Mouse (Mus musculus): ENCODE measurements around the gene Paqr5.

Paqr5 gene

GRCm38 (mm10) chr9:61960753-61961152, 65.9 kb downstream of the Paqr5 start:
- DNase-seq (ENCODE audit: low read depth, low spot score): no peak

- DNase-seq (ENCODE audit: low read depth, low spot score): no peak
Observed at GRCm38 (mm10) chr9:61959921-61960569, 66.6 kb downstream of the Paqr5 start.

GRCm38 (mm10) chr9:61954707-61955106, 71.9 kb downstream of the Paqr5 start:
- no peak for DNase-seq (ENCODE audit: low read depth, low spot score)

GRCm38 (mm10) chr9:61952241-61952640, 74.4 kb downstream of the Paqr5 start:
- no peak for DNase-seq (ENCODE audit: low read depth, low spot score)

- peak; percentile 94 for DNase-seq (ENCODE audit: low read depth, low spot score)
Observed at GRCm38 (mm10) chr9:61947402-61948346, 79.0 kb downstream of the Paqr5 start.

- DNase-seq (ENCODE audit: low read depth, low spot score): peak; percentile 99
Observed at GRCm38 (mm10) chr9:61946623-61947401, 79.8 kb downstream of the Paqr5 start, which contains the start of gene Kif23. TSS of gene Kif23 (minus strand) at chr9:61946774.

GRCm38 (mm10) chr9:61945973-61946611, 80.6 kb downstream of the Paqr5 start:
- DNase-seq (ENCODE audit: low read depth, low spot score): peak; percentile 57

- DNase-seq (ENCODE audit: low read depth, low spot score): no peak
Observed at GRCm38 (mm10) chr9:61941054-61941453, 85.6 kb downstream of the Paqr5 start.

GRCm38 (mm10) chr9:61933333-61933732, 93.3 kb downstream of the Paqr5 start:
- DNase-seq (ENCODE audit: low read depth, low spot score): no peak

GRCm38 (mm10) chr9:61932009-61932408, 94.6 kb downstream of the Paqr5 start:
- DNase-seq (ENCODE audit: low read depth, low spot score): no peak

- no peak for DNase-seq (ENCODE audit: low read depth, low spot score)
Observed at GRCm38 (mm10) chr9:61925086-61925660, 101.5 kb downstream of the Paqr5 start.

GRCm38 (mm10) chr9:61920331-61920730, 106.3 kb downstream of the Paqr5 start:
- no peak for DNase-seq (ENCODE audit: low read depth, low spot score)

- DNase-seq (ENCODE audit: low read depth, low spot score): no peak
Observed at GRCm38 (mm10) chr9:61919464-61919863, 107.2 kb downstream of the Paqr5 start.

GRCm38 (mm10) chr9:61917436-61917835, 109.2 kb downstream of the Paqr5 start:
- DNase-seq (ENCODE audit: low read depth, low spot score): no peak

- no peak for DNase-seq (ENCODE audit: low read depth, low spot score)
Observed at GRCm38 (mm10) chr9:61916986-61917385, 109.7 kb downstream of the Paqr5 start.

GRCm38 (mm10) chr9:61915393-61916005, 111.2 kb downstream of the Paqr5 start:
- DNase-seq (ENCODE audit: low read depth, low spot score): no peak

GRCm38 (mm10) chr9:61914917-61915300, 111.7 kb downstream of the Paqr5 start:
- no peak for DNase-seq (ENCODE audit: low read depth, low spot score)

- DNase-seq (ENCODE audit: low read depth, low spot score): peak; percentile 97
Observed at GRCm38 (mm10) chr9:61914203-61914916, 112.3 kb downstream of the Paqr5 start, which contains the start of gene Rplp1. TSS of gene Rplp1 (minus strand) at chr9:61914542.

GRCm38 (mm10) chr9:61911300-61912128, 115.1 kb downstream of the Paqr5 start:
- DNase-seq (ENCODE audit: low read depth, low spot score): no peak

All from mesoderm, embryonic 11.5 days (tissue).